Mouse (Mus musculus) limb, embryonic 11.5 days (tissue): Measurements from ENCODE around the gene Ccdc188. TPM values are rescaled to one million over a fixed set of nuclear protein-coding genes. Genes with fewer than 3 reads are reported as not detected.

Experiments used
- ATAC-seq: fragments of 200-750 bp; cut with Nextera tagmentation; 2 replicates; pipeline ENCODE4 v1.8.0; 2017; ENCODE audit warnings: low read depth; ENCODE audit not compliant: insufficient number of reproducible peaks, low FRiP score, low TSS enrichment
- DNase-seq: peaks from one replicate; pipeline ENCODE4 v3.0.0-alpha.2; 2015; ENCODE audit warnings: low spot score
- H3K27ac ChIP-seq: fragments of 300-500 bp; sonication (generic); replicated peaks from 2 replicates; pipeline ENCODE4 v1.5.1; 2014; ENCODE audit warnings: low read depth, mild to moderate bottlenecking, low read length
- H3K27me3 ChIP-seq: fragments of 300-500 bp; sonication (generic); 2 replicates; pipeline ENCODE4 v1.6.1; 2014; ENCODE audit warnings: mild to moderate bottlenecking, low read length, mixed read lengths; ENCODE audit not compliant: control insufficient read depth, insufficient read depth
- H3K36me3 ChIP-seq: fragments of 300-500 bp; sonication (generic); 2 replicates; pipeline ENCODE4 v1.6.1; 2014; ENCODE audit warnings: mild to moderate bottlenecking, low read length, moderate library complexity, mixed read lengths; ENCODE audit not compliant: control insufficient read depth, insufficient read depth
- H3K4me1 ChIP-seq: fragments of 300-500 bp; sonication (generic); 2 replicates; pipeline ENCODE4 v1.6.1; 2014; ENCODE audit warnings: low read length, mixed read lengths; ENCODE audit not compliant: control insufficient read depth, insufficient read depth
- H3K4me2 ChIP-seq: fragments of 300-500 bp; sonication (generic); 2 replicates; pipeline ENCODE4 v1.6.1; 2014; ENCODE audit warnings: low read depth, mild to moderate bottlenecking, moderate library complexity; ENCODE audit not compliant: severe bottlenecking
- H3K4me3 ChIP-seq: fragments of 300-500 bp; sonication (generic); 2 replicates; pipeline ENCODE4 v1.5.1; 2014; ENCODE audit warnings: low read depth, low read length
- H3K9ac ChIP-seq: fragments of 300-500 bp; sonication (generic); 2 replicates; pipeline ENCODE4 v1.6.1; 2014; ENCODE audit warnings: mild to moderate bottlenecking, low read length
- H3K9me3 ChIP-seq: fragments of 300-500 bp; sonication (generic); 2 replicates; pipeline ENCODE4 v1.6.1; 2016; ENCODE audit warnings: low read length; ENCODE audit not compliant: control insufficient read depth
- WGBS: fragments of 180-500 bp; shearing (Covaris S2); extraction: QIAGEN DNeasy Blood & Tissue Kit; methylation state at CpG from one replicate; pipeline ENCODE4 v1.1.7; 2014; 5-methylcytosine and 5-hydroxymethylcytosine counted together
- polyA plus RNA-seq: library from polyadenylated mRNA; unstranded; fragments of >200 nt; fragmentation: Nextera tagmentation; extraction: Ambion mirVana; gene quantifications from 2 replicates; pipeline ENCODE4 v1.2.1, GENCODE M21; 2014

Ccdc188 gene
- polyA plus RNA-seq, 1 experiment from 2014 or later = not detected

- H3K9ac ChIP-seq = no peak overlapping the region
- no peaks in the 10 kb centered on the region for H3K4me1 ChIP-seq
- no peaks in the 10 kb centered on the region for H3K27me3 ChIP-seq
- H3K4me3 ChIP-seq = no peak overlapping the region
- no peaks in the 10 kb centered on the region for H3K9me3 ChIP-seq
- H3K27ac ChIP-seq = no peak overlapping the region
- no peak overlapping the region for H3K4me2 ChIP-seq
- WGBS = 73% methylated on average over 2 of the region's 2 CpGs
- ATAC-seq (no peak), DNase-seq (no peak)
- peaks cover 42% of the 10 kb centered on the region for H3K36me3 ChIP-seq
These were observed 47.3 kb downstream of the Ccdc188 start for GRCm38 (mm10) chr16:18265024-18265423.

- DNase-seq (no peak), ATAC-seq (no peak)
- no peak overlapping the region for H3K4me2 ChIP-seq
- peaks cover 41% of the 10 kb centered on the region for H3K36me3 ChIP-seq
- no peak overlapping the region for H3K27ac ChIP-seq
- no peaks in the 10 kb centered on the region for H3K27me3 ChIP-seq
- WGBS = 94% methylated on average over 5 of the region's 5 CpGs
- no peaks in the 10 kb centered on the region for H3K4me1 ChIP-seq
- H3K9me3 ChIP-seq = no peaks in the 10 kb centered on the region
- no peak overlapping the region for H3K9ac ChIP-seq
- no peak overlapping the region for H3K4me3 ChIP-seq
These were observed 50.5 kb downstream of the Ccdc188 start for GRCm38 (mm10) chr16:18268182-18268581.

Other genes with a start within 250 kb of the Ccdc188 start
- gene Vpreb2, start 237.5 kb upstream of the Ccdc188 start, polyA plus RNA-seq = not detected in 2 replicates
- 130 and 135 TPM in 2 replicates for gene Dgcr6, start 165.0 kb upstream of the Ccdc188 start, polyA plus RNA-seq
- gene Prodh, start 127.7 kb upstream of the Ccdc188 start, polyA plus RNA-seq = 15.0 and 15.9 TPM in 2 replicates
- 4.5 and 7.4 TPM in 2 replicates for gene Rtn4r, start 90.2 kb upstream of the Ccdc188 start, polyA plus RNA-seq
- gene Zdhhc8, start 17.3 kb downstream of the Ccdc188 start, polyA plus RNA-seq = 14.5 and 14.6 TPM in 2 replicates
- gene Trmt2a, start 30.8 kb downstream of the Ccdc188 start, polyA plus RNA-seq = 95.8 and 96.0 TPM in 2 replicates
- gene Ranbp1, start 30.9 kb downstream of the Ccdc188 start, polyA plus RNA-seq = 1,289 and 1,302 TPM in 2 replicates
- 1.3 and 1.7 TPM in 2 replicates for gene Gm49776, start 40.4 kb downstream of the Ccdc188 start, polyA plus RNA-seq
- gene Dgcr8, start 71.4 kb downstream of the Ccdc188 start, polyA plus RNA-seq = 42.7 and 48.2 TPM in 2 replicates
- 20.1 and 21.2 TPM in 2 replicates for gene Tango2, start 130.2 kb downstream of the Ccdc188 start, polyA plus RNA-seq
- 32.9 and 33.2 TPM in 2 replicates for gene Arvcf, start 130.3 kb downstream of the Ccdc188 start, polyA plus RNA-seq
- 21.0 and 21.9 TPM in 2 replicates for gene Txnrd2, start 208.5 kb downstream of the Ccdc188 start, polyA plus RNA-seq
- gene Comt, start 209.0 kb downstream of the Ccdc188 start, polyA plus RNA-seq = 55.4 and 64.2 TPM in 2 replicates